Mouse (Mus musculus) heart, embryonic 15.5 days (tissue): ENCODE measurements at regions not wholly inside any gene's neighbourhood (a gene's known extent, or its start where the extent isn't known, plus 50 kb on each side); places are given as distances from the start of the nearest gene placed in this dataset.
A peak's percentile ranks its signal among the peaks of the same experiment; 100 is the strongest.

ENCODE experiments used
- ATAC-seq: fragments of 200-750 bp; cut with Nextera tagmentation; replicated peaks from 2 replicates; pipeline ENCODE4 v1.8.0; 2017; ENCODE audit warnings: low read depth, moderate TSS enrichment; ENCODE audit not compliant: insufficient number of reproducible peaks, insufficient read depth, low FRiP score
- H3K27ac ChIP-seq: fragments of 300-500 bp; sonication (generic); 2 replicates; pipeline ENCODE4 v1.5.1; 2015; ENCODE audit warnings: mild to moderate bottlenecking, inconsistent platforms
- H3K27me3 ChIP-seq: fragments of 300-500 bp; sonication (generic); 2 replicates; pipeline ENCODE4 v1.6.1; 2015; ENCODE audit warnings: inconsistent platforms
- H3K36me3 ChIP-seq: fragments of 300-500 bp; sonication (generic); 2 replicates; pipeline ENCODE4 v1.6.1; 2015; ENCODE audit warnings: mild to moderate bottlenecking, inconsistent platforms
- H3K4me1 ChIP-seq: fragments of 300-500 bp; sonication (generic); replicated peaks from 2 replicates; pipeline ENCODE4 v1.6.1; 2015; ENCODE audit warnings: inconsistent platforms
- H3K4me2 ChIP-seq: fragments of 300-500 bp; sonication (generic); 2 replicates; pipeline ENCODE4 v1.6.1; 2015; ENCODE audit warnings: inconsistent platforms, mild to moderate bottlenecking, moderate library complexity
- H3K4me3 ChIP-seq: fragments of 300-500 bp; sonication (generic); 2 replicates; pipeline ENCODE4 v1.5.1; 2015; ENCODE audit warnings: mild to moderate bottlenecking, inconsistent platforms
- H3K9ac ChIP-seq: fragments of 300-500 bp; sonication (generic); 2 replicates; pipeline ENCODE4 v1.6.1; 2015; ENCODE audit warnings: mild to moderate bottlenecking, inconsistent platforms
- H3K9me3 ChIP-seq: fragments of 300-500 bp; sonication (generic); replicated peaks from 2 replicates; pipeline ENCODE4 v1.6.1; 2016; ENCODE audit warnings: inconsistent platforms
- WGBS: fragments of 180-500 bp; shearing (Covaris S2); methylation state at CpG from one replicate; pipeline ENCODE4 v1.1.7; 2015; ENCODE audit warnings: mixed read lengths; 5-methylcytosine and 5-hydroxymethylcytosine counted together

GRCm38 (mm10) chr2:72777330-72777729 lies 202.9 kb downstream of the Sp3 start:
- no peak for ATAC-seq
- Histone ChIP-seq H3K27ac (peak overlapping the region; percentile 46; the same call in 1 of the 2 replicates), H3K36me3 (no peaks in the 10 kb centered on the region), H3K9me3 (no peaks in the 10 kb centered on the region), H3K9ac (no peak overlapping the region), H3K4me2 (no peak overlapping the region), H3K4me3 (no peak overlapping the region), H3K4me1 (peaks cover 10% of the 10 kb centered on the region), H3K27me3 (no peaks in the 10 kb centered on the region)
- WGBS = 48% methylated on average over 3 of the region's 3 CpGs

DNA sequence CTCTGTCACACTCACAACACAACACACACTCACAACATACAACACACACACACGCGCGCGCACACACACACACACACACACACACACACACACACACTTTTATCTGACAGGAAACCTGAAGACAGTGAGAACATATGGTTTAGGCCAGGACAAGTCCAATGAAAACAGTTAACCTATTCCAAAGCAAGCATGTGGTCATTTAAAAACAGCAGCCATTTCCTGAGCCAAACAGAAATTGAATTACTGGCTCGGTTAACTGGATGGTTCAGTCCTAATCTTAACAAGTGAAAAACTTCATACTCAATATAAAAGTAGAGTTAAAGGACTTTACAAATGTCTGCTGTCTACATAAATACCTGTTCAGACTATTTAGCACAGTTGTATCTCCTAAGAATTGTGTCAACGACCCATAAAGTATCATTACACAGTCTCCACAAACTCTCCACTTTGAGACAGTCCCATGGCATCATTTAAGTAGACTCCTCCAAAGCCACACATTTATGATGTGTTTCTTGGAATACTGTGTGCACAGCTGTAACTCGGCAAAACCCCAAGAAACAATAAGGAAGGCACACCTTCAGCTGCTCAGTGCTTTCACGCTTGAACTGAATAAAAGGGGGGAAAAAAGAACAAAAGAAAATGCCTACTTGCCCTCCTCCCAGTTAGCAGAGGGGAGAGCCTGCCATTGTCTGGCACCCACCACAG lies 202.3 kb downstream of the Sp3 start:
- Histone ChIP-seq H3K4me3 (no peak overlapping the region), H3K36me3 (no peaks in the 10 kb centered on the region), H3K4me1 (peaks cover 10% of the 10 kb centered on the region), H3K9me3 (no peaks in the 10 kb centered on the region), H3K27me3 (no peaks in the 10 kb centered on the region), H3K27ac (peak overlapping the region; percentile 46; the same call in 1 of the 2 replicates), H3K9ac (no peak overlapping the region), H3K4me2 (no peak overlapping the region)
- peak; percentile 35; the same call in 1 of the 2 replicates for ATAC-seq
- WGBS = 70% methylated on average over 8 of the region's 8 CpGs

DNA sequence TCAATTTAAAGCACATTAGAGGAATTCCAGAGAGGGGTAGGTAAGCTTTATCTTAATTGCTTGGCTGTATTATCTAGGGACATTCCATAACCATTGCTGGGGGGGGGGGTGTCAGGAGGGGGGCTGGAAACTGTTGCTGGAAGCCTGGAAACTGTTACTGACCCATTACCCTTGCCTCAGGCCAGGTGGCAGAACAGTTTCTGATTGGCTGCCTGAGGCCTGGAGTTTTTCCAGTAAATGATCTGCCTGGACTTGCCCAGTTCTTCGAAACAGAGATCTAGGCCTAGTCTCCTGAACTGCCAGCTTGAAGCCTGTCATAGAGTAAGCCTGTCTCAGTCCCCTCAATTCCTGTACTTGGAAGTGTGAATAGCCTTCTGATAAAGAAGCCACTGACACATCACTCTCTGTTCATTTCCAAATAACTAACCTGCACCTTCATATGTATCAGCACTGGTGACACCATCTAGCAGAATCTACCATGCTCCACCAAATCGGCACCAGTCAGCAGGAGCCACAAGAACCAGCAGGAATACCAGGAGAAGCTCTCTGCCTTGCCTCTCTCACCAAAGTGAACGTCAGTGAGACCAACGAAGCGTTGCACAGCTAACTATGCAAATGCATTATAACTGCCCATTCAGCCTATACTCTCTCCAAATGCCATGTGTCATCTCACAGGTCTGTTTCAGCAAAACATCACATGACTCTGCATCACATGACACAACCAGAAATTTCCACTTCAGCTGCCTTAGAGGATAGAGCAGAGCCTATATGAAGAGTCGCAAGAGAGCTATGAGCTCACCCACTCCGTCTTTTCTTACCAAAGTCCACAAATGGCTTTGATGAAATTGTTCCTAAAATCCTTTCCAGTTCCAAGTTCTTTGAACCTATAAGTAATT lies 200.7 kb downstream of the Sp3 start:
- H3K27ac ChIP-seq = peak overlapping the region; percentile 10
- H3K4me1 ChIP-seq = peaks cover 17% of the 10 kb centered on the region
- no peak overlapping the region for H3K9ac ChIP-seq
- H3K4me3 ChIP-seq = no peak overlapping the region
- ATAC-seq = no peak
- 76% methylated on average over 7 of the region's 7 CpGs for WGBS
- H3K9me3 ChIP-seq = no peaks in the 10 kb centered on the region
- no peak overlapping the region for H3K4me2 ChIP-seq
- no peaks in the 10 kb centered on the region for H3K27me3 ChIP-seq
- no peaks in the 10 kb centered on the region for H3K36me3 ChIP-seq

DNA sequence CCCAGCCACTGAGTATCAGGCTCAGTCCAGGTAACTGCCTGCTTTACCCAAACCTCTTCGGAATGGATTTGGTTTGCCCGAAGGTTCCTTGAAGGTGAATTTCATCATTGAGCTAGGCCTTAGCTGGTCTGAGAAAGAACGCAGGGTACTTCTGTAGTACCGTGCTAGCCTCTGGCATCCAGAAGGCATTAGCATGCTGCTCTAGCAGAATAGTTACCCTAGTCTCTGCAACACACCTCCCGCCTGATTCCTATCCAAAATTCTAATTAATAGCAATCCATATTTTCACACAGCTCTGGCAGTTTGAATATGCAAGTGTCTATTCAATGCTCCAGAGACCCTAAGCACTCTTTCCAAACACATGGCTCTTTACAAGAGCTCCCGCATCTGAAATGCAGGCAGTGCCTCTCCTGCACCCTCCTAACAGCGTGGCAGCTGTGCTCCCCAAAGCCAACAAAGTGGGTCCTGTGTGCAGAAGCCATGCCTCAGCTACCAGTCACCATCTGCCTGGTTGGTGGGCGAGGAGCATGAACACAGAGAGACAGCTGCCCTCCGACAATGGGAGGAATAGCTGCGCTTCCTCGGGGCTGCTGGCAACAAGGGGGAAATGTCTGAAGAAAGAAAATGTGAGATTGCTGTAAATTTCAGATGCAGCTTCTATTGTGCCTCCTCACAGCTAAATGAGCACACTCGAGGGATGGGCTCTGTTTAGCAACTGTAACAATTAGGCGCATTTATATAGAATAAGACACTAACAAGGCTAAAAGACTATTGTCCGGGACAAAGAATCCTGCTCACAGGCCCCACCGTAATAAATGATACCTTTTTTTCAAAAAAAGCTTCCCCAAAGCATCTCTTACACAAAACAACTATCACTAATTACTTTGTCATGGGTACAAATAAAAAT lies 198.6 kb downstream of the Sp3 start:
- Histone ChIP-seq H3K4me1 (peaks cover 20% of the 10 kb centered on the region), H3K27me3 (no peaks in the 10 kb centered on the region), H3K9ac (no peak overlapping the region), H3K4me2 (no peak overlapping the region), H3K27ac (no peak overlapping the region), H3K9me3 (no peaks in the 10 kb centered on the region), H3K4me3 (no peak overlapping the region), H3K36me3 (no peaks in the 10 kb centered on the region)
- no peak for ATAC-seq
- WGBS = 86% methylated on average over 15 of the region's 15 CpGs

DNA sequence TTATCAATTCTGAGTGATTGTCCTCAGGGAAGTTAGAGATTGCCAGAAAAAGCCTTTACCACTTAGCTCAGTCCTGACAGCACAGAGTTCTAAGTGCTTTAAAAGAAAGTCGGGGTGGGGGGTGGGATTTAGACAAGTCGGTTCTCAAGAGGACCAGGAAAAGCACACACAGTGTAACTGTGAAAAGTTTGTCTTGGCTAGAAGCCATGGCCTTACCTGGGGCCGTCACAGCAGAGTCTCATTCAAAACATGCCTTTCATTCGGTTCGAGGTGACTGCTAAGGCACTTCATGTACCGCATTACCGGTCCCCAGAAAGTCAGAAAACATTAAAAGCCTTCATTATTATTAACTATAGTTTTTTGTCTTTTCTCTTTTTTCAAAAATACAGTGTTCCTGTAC lies 197.9 kb downstream of the Sp3 start:
- Histone ChIP-seq H3K4me2 (no peak overlapping the region), H3K9ac (no peak overlapping the region)

DNA sequence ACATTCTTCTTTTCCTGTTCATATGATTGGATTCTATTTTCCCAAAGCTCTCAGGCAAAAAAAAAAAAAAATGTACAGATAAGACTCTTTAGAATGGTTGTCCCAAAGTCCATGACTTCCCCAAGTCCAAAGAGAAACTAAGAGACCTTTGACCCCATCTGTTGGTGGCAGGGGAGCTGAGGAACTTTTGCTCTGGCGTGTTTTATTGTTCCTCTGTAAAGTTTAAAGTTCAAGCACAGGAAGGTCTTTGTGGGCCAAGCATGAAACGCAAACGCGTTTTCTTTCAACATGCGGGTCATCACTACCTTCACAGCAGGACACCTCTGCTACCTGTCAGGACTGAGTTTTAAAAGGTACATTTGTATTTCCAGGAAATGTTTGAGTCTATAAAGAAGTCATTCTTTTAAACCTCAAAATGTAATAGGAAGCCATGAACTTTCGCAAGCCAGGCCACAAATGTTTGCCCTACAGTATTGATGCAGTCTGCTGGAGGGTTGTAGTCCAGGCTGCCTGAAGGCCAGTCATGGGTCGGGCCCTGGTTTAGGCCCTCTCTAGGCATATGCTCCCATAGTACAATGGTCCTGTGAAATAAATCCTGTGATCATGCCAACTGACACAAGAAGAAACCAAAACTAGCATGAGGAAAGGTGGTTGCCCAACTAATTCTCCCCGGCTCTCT lies 194.7 kb downstream of the Sp3 start:
- Histone ChIP-seq H3K4me3 (no peak overlapping the region), H3K27me3 (no peaks in the 10 kb centered on the region)

More for the DNA sequence above, 197.9 kb downstream of the Sp3 start:
- WGBS = 47% methylated on average over 7 of the region's 7 CpGs
- Histone ChIP-seq H3K27ac (no peak overlapping the region), H3K4me3 (no peak overlapping the region), H3K9me3 (no peaks in the 10 kb centered on the region), H3K27me3 (no peaks in the 10 kb centered on the region), H3K4me1 (peaks cover 20% of the 10 kb centered on the region), H3K36me3 (no peaks in the 10 kb centered on the region)
- no peak for ATAC-seq

GRCm38 (mm10) chr2:72786044-72786737 lies 194.1 kb downstream of the Sp3 start:
- Histone ChIP-seq H3K4me1 (peaks cover 11% of the 10 kb centered on the region), H3K4me3 (no peak overlapping the region), H3K9me3 (no peaks in the 10 kb centered on the region), H3K27me3 (no peaks in the 10 kb centered on the region), H3K9ac (no peak overlapping the region), H3K27ac (no peak overlapping the region), H3K4me2 (no peak overlapping the region), H3K36me3 (no peaks in the 10 kb centered on the region)
- 50% methylated on average over 5 of the region's 5 CpGs for WGBS
- no peak for ATAC-seq

More for the DNA sequence above, 194.7 kb downstream of the Sp3 start:
- 86% methylated on average over 8 of the region's 8 CpGs for WGBS
- ATAC-seq = no peak
- Histone ChIP-seq H3K4me2 (no peak overlapping the region), H3K36me3 (no peaks in the 10 kb centered on the region), H3K4me1 (peaks cover 11% of the 10 kb centered on the region), H3K9ac (no peak overlapping the region), H3K27ac (no peak overlapping the region), H3K9me3 (no peaks in the 10 kb centered on the region)

- Histone ChIP-seq H3K4me3 (no peak overlapping the region), H3K9me3 (no peaks in the 10 kb centered on the region), H3K27ac (no peak overlapping the region), H3K9ac (no peak overlapping the region), H3K4me2 (no peak overlapping the region), H3K36me3 (no peaks in the 10 kb centered on the region), H3K4me1 (peaks cover 11% of the 10 kb centered on the region), H3K27me3 (no peaks in the 10 kb centered on the region)
- ATAC-seq = no peak
- WGBS = 72% methylated on average over 3 of the region's 3 CpGs
These were observed 192.6 kb downstream of the Sp3 start for GRCm38 (mm10) chr2:72787616-72788015.

DNA sequence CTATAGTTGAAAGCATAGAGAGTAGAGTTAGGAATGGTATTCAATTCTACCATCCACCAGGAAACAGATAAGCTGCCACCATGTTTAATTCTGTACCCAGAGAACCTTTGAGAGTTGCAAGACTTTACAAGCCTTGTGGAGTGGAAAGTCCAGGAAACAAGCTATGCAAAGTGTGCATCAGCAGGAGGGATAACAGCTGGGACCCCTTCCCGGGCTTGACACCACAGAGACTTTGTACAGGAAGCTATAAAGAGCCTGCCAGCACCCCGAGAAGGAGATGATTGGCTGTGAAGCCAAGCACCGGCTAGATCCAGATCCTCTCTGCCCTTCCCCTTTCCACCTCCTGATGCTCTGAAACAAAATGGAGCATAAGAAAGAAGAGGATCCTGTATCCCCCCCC lies 188.8 kb downstream of the Sp3 start:
- Histone ChIP-seq H3K9ac (no peak overlapping the region), H3K4me2 (no peak overlapping the region), H3K4me1 (peaks cover under 1% of the 10 kb centered on the region), H3K27me3 (no peaks in the 10 kb centered on the region), H3K4me3 (no peak overlapping the region), H3K36me3 (no peaks in the 10 kb centered on the region), H3K27ac (no peak overlapping the region), H3K9me3 (no peaks in the 10 kb centered on the region)
- ATAC-seq = no peak
- 52% methylated on average over 3 of the region's 3 CpGs for WGBS

- Histone ChIP-seq H3K4me3 (no peak overlapping the region), H3K36me3 (no peaks in the 10 kb centered on the region), H3K4me2 (no peak overlapping the region), H3K4me1 (no peaks in the 10 kb centered on the region), H3K9me3 (no peaks in the 10 kb centered on the region), H3K27me3 (no peaks in the 10 kb centered on the region), H3K9ac (no peak overlapping the region), H3K27ac (no peak overlapping the region)
- ATAC-seq = no peak
- WGBS = 61% methylated on average over 10 of the region's 10 CpGs
These were observed 186.8 kb downstream of the Sp3 start for GRCm38 (mm10) chr2:72793424-72793823.
